Mouse (Mus musculus) heart, embryonic 15.5 days (tissue): Measurements from ENCODE around the gene Helb. TPM values are rescaled to one million over a fixed set of nuclear protein-coding genes. Genes with fewer than 3 reads are reported as not detected.
"Not testable (repeated sequence)": the region's sequence is repeated elsewhere in the genome, so short reads cannot be mapped to it uniquely, and the experiment has no call there.

Experiments used
- ATAC-seq: fragments of 200-750 bp; cut with Nextera tagmentation; replicated peaks from 2 replicates; pipeline ENCODE4 v1.8.0; 2017; ENCODE audit warnings: low read depth, moderate TSS enrichment; ENCODE audit not compliant: insufficient number of reproducible peaks, insufficient read depth, low FRiP score
- H3K27ac ChIP-seq: fragments of 300-500 bp; sonication (generic); 2 replicates; pipeline ENCODE4 v1.5.1; 2015; ENCODE audit warnings: mild to moderate bottlenecking, inconsistent platforms
- H3K27me3 ChIP-seq: fragments of 300-500 bp; sonication (generic); 2 replicates; pipeline ENCODE4 v1.6.1; 2015; ENCODE audit warnings: inconsistent platforms
- H3K36me3 ChIP-seq: fragments of 300-500 bp; sonication (generic); 2 replicates; pipeline ENCODE4 v1.6.1; 2015; ENCODE audit warnings: mild to moderate bottlenecking, inconsistent platforms
- H3K4me1 ChIP-seq: fragments of 300-500 bp; sonication (generic); replicated peaks from 2 replicates; pipeline ENCODE4 v1.6.1; 2015; ENCODE audit warnings: inconsistent platforms
- H3K4me2 ChIP-seq: fragments of 300-500 bp; sonication (generic); 2 replicates; pipeline ENCODE4 v1.6.1; 2015; ENCODE audit warnings: inconsistent platforms, mild to moderate bottlenecking, moderate library complexity
- H3K4me3 ChIP-seq: fragments of 300-500 bp; sonication (generic); 2 replicates; pipeline ENCODE4 v1.5.1; 2015; ENCODE audit warnings: mild to moderate bottlenecking, inconsistent platforms
- H3K9ac ChIP-seq: fragments of 300-500 bp; sonication (generic); 2 replicates; pipeline ENCODE4 v1.6.1; 2015; ENCODE audit warnings: mild to moderate bottlenecking, inconsistent platforms
- H3K9me3 ChIP-seq: fragments of 300-500 bp; sonication (generic); replicated peaks from 2 replicates; pipeline ENCODE4 v1.6.1; 2016; ENCODE audit warnings: inconsistent platforms
- WGBS: fragments of 180-500 bp; shearing (Covaris S2); methylation state at CpG from one replicate; pipeline ENCODE4 v1.1.7; 2015; ENCODE audit warnings: mixed read lengths; 5-methylcytosine and 5-hydroxymethylcytosine counted together
- polyA plus RNA-seq: library from polyadenylated mRNA; unstranded; fragments of >200 nt; fragmentation: Nextera tagmentation; extraction: Ambion mirVana; gene quantifications from 2 replicates; pipeline ENCODE4 v1.2.1, GENCODE M21; 2015

The Helb gene
- polyA plus RNA-seq, 1 experiment from 2014 or later = 5.9 TPM

GRCm38 (mm10) chr10:120124801-120125464 is 12.1 kb upstream of the Helb start:
- Histone ChIP-seq H3K27ac (no peak overlapping the region), H3K9me3 (no peaks in the 10 kb centered on the region), H3K4me2 (no peak overlapping the region), H3K9ac (no peak overlapping the region), H3K4me1 (no peaks in the 10 kb centered on the region), H3K36me3 (no peaks in the 10 kb centered on the region), H3K27me3 (no peaks in the 10 kb centered on the region), H3K4me3 (no peak overlapping the region)
- ATAC-seq = no peak
- 52% methylated on average over 7 of the region's 7 CpGs for WGBS

- no peak overlapping the region for H3K27ac ChIP-seq
- H3K9ac ChIP-seq = no peak overlapping the region
- no peak overlapping the region for H3K4me3 ChIP-seq
- H3K36me3 ChIP-seq = no peaks in the 10 kb centered on the region
- WGBS = 82% methylated on average over 3 of the region's 3 CpGs
- no peaks in the 10 kb centered on the region for H3K27me3 ChIP-seq
- H3K4me2 ChIP-seq = no peak overlapping the region
- H3K4me1 ChIP-seq = no peaks in the 10 kb centered on the region
- ATAC-seq = no peak
- no peaks in the 10 kb centered on the region for H3K9me3 ChIP-seq
Observed at GRCm38 (mm10) chr10:120123721-120124120, 10.9 kb upstream of the Helb start.

GRCm38 (mm10) chr10:120115249-120115648 is 2.5 kb upstream of the Helb start:
- H3K4me1 ChIP-seq = no peaks in the 10 kb centered on the region
- no peak overlapping the region for H3K4me3 ChIP-seq
- no peaks in the 10 kb centered on the region for H3K27me3 ChIP-seq
- no peak overlapping the region for H3K9ac ChIP-seq
- H3K27ac ChIP-seq = no peak overlapping the region
- H3K36me3 ChIP-seq = no peaks in the 10 kb centered on the region
- ATAC-seq = no peak
- no peaks in the 10 kb centered on the region for H3K9me3 ChIP-seq
- WGBS = 97% methylated on average over 1 of the region's 1 CpGs
- no peak overlapping the region for H3K4me2 ChIP-seq

GRCm38 (mm10) chr10:120114493-120114892 is 1.7 kb upstream of the Helb start:
- Histone ChIP-seq H3K9me3 (no peaks in the 10 kb centered on the region), H3K27ac (no peak overlapping the region), H3K36me3 (no peaks in the 10 kb centered on the region; the same call in 1 of the 2 replicates), H3K4me1 (no peaks in the 10 kb centered on the region), H3K27me3 (no peaks in the 10 kb centered on the region), H3K4me3 (no peak overlapping the region), H3K9ac (no peak overlapping the region), H3K4me2 (no peak overlapping the region)
- 59% methylated on average over 7 of the region's 7 CpGs for WGBS
- no peak for ATAC-seq

- no peaks in the 10 kb centered on the region for H3K4me1 ChIP-seq
- WGBS = 83% methylated on average over 6 of the region's 6 CpGs
Observed at GRCm38 (mm10) chr10:120113980-120114379, 1.2 kb upstream of the Helb start.

GRCm38 (mm10) chr10:120113482-120113881 is 695 bp upstream of the Helb start:
- H3K4me2 ChIP-seq = peak overlapping the region; percentile 68
- H3K36me3 ChIP-seq, H3K4me1 ChIP-seq, H3K9me3 ChIP-seq, H3K27me3 ChIP-seq, ATAC-seq: not testable (repeated sequence)
- 0 out of 2 replicates have a peak overlapping the region, but pooled peaks have one; percentile 16 for H3K9ac ChIP-seq
- peak overlapping the region; percentile 72 for H3K4me3 ChIP-seq
- 0 out of 2 replicates have a peak overlapping the region, but pooled peaks have one; percentile 89 for H3K27ac ChIP-seq
- 63% methylated on average over 9 of the region's 9 CpGs for WGBS

More at GRCm38 (mm10) chr10:120113980-120114379, 1.2 kb upstream of the Helb start:
- no peak overlapping the region for H3K27ac ChIP-seq
- no peak overlapping the region for H3K4me2 ChIP-seq
- no peak for ATAC-seq
- H3K4me3 ChIP-seq = no peak overlapping the region
- no peaks in the 10 kb centered on the region for H3K27me3 ChIP-seq
- peaks cover under 1% of the 10 kb centered on the region; the same call in 1 of the 2 replicates for H3K36me3 ChIP-seq
- H3K9me3 ChIP-seq = no peaks in the 10 kb centered on the region
- no peak overlapping the region for H3K9ac ChIP-seq

GRCm38 (mm10) chr10:120111691-120112319 is 982 bp downstream of the Helb start:
- Histone ChIP-seq H3K4me3 (peak overlapping the region; percentile 72), H3K9ac (peak overlapping the region; percentile 59; the same call in 1 of the 2 replicates), H3K36me3 (peaks cover 8% of the 10 kb centered on the region; the same call in 1 of the 2 replicates), H3K9me3 (no peaks in the 10 kb centered on the region), H3K27ac (peak overlapping the region; percentile 89), H3K27me3 (no peaks in the 10 kb centered on the region), H3K4me1 (no peaks in the 10 kb centered on the region), H3K4me2 (peak overlapping the region; percentile 68)
- no peak for ATAC-seq
- WGBS = 75% methylated on average over 3 of the region's 3 CpGs

- Histone ChIP-seq H3K9ac (no peak overlapping the region), H3K36me3 (peaks cover 35% of the 10 kb centered on the region), H3K4me2 (no peak overlapping the region), H3K27ac (no peak overlapping the region), H3K27me3 (no peaks in the 10 kb centered on the region), H3K4me1 (peaks cover 2% of the 10 kb centered on the region; the same call in 1 of the 2 replicates), H3K4me3 (no peak overlapping the region), H3K9me3 (no peaks in the 10 kb centered on the region)
- 90% methylated on average over 1 of the region's 1 CpGs for WGBS
- ATAC-seq = no peak
Observed at GRCm38 (mm10) chr10:120100806-120101205, 12.0 kb downstream of the Helb start.

- H3K27ac ChIP-seq = no peak overlapping the region
- no peaks in the 10 kb centered on the region for H3K9me3 ChIP-seq
- H3K27me3 ChIP-seq = no peaks in the 10 kb centered on the region
- WGBS = 86% methylated on average over 5 of the region's 5 CpGs
- H3K36me3 ChIP-seq = peaks cover 41% of the 10 kb centered on the region
- no peak overlapping the region for H3K4me3 ChIP-seq
- H3K4me2 ChIP-seq = no peak overlapping the region
- no peaks in the 10 kb centered on the region for H3K4me1 ChIP-seq
- no peak for ATAC-seq
- no peak overlapping the region for H3K9ac ChIP-seq
Observed at GRCm38 (mm10) chr10:120097564-120097963, 15.2 kb downstream of the Helb start.

- WGBS = 94% methylated on average over 5 of the region's 5 CpGs
- H3K27me3 ChIP-seq = no peaks in the 10 kb centered on the region
- H3K9me3 ChIP-seq = no peaks in the 10 kb centered on the region
- H3K4me3 ChIP-seq = no peak overlapping the region
- H3K27ac ChIP-seq = no peak overlapping the region
- H3K4me1 ChIP-seq = no peaks in the 10 kb centered on the region
- H3K4me2 ChIP-seq = no peak overlapping the region
- H3K9ac ChIP-seq = no peak overlapping the region
- no peak for ATAC-seq
- peaks cover 35% of the 10 kb centered on the region for H3K36me3 ChIP-seq
Observed at GRCm38 (mm10) chr10:120095716-120096115, 17.1 kb downstream of the Helb start.

- H3K9ac ChIP-seq = no peak overlapping the region
- no peak overlapping the region for H3K27ac ChIP-seq
- WGBS = 91% methylated on average over 9 of the region's 9 CpGs
- no peaks in the 10 kb centered on the region for H3K27me3 ChIP-seq
- no peaks in the 10 kb centered on the region for H3K9me3 ChIP-seq
- H3K4me1 ChIP-seq = no peaks in the 10 kb centered on the region
- no peak overlapping the region for H3K4me3 ChIP-seq
- no peak overlapping the region for H3K4me2 ChIP-seq
- no peak for ATAC-seq
- H3K36me3 ChIP-seq = peaks cover 34% of the 10 kb centered on the region
Observed at GRCm38 (mm10) chr10:120095136-120095535, 17.7 kb downstream of the Helb start.

- no peak overlapping the region for H3K4me3 ChIP-seq
- H3K9ac ChIP-seq = no peak overlapping the region
- ATAC-seq = no peak
- WGBS = 83% methylated on average over 12 of the region's 12 CpGs
- H3K27me3 ChIP-seq = no peaks in the 10 kb centered on the region
- H3K4me1 ChIP-seq = no peaks in the 10 kb centered on the region
- peaks cover 43% of the 10 kb centered on the region for H3K36me3 ChIP-seq
- H3K27ac ChIP-seq = no peak overlapping the region
- no peaks in the 10 kb centered on the region for H3K9me3 ChIP-seq
- H3K4me2 ChIP-seq = no peak overlapping the region
Observed at GRCm38 (mm10) chr10:120092548-120092947, 20.2 kb downstream of the Helb start.
